Mouse (Mus musculus) hindbrain, embryonic 16.5 days (tissue): ENCODE measurements around the gene Galntl6. TPM values are rescaled to one million over a fixed set of nuclear protein-coding genes. Genes with fewer than 3 reads are reported as not detected.

Experiments used
- ATAC-seq: fragments of 200-750 bp; cut with Nextera tagmentation; 2 replicates; pipeline ENCODE4 v1.8.0; 2017; ENCODE audit warnings: moderate TSS enrichment, moderate library complexity
- H3K27ac ChIP-seq: fragments of 300-500 bp; sonication (generic); 2 replicates; pipeline ENCODE4 v1.5.1; 2014; ENCODE audit warnings: low read depth, mild to moderate bottlenecking, control low read depth, low read length, moderate library complexity
- H3K27me3 ChIP-seq: fragments of 300-500 bp; sonication (generic); replicated peaks from 2 replicates; pipeline ENCODE4 v1.6.1; 2014; ENCODE audit warnings: low read length; ENCODE audit not compliant: control insufficient read depth, insufficient read depth
- H3K36me3 ChIP-seq: fragments of 300-500 bp; sonication (generic); 2 replicates; pipeline ENCODE4 v1.6.1; 2014; ENCODE audit warnings: mild to moderate bottlenecking, low read length, moderate library complexity, mixed read lengths; ENCODE audit not compliant: control insufficient read depth, insufficient read depth
- H3K4me1 ChIP-seq: fragments of 300-500 bp; sonication (generic); 2 replicates; pipeline ENCODE4 v1.6.1; 2014; ENCODE audit warnings: low read depth, low read length; ENCODE audit not compliant: control insufficient read depth, insufficient read depth
- H3K4me2 ChIP-seq: fragments of 300-500 bp; sonication (generic); 2 replicates; pipeline ENCODE4 v1.6.1; 2014; ENCODE audit warnings: mild to moderate bottlenecking, low read length, control low read depth, moderate library complexity
- H3K4me3 ChIP-seq: fragments of 300-500 bp; sonication (generic); 2 replicates; pipeline ENCODE4 v1.5.1; 2014; ENCODE audit warnings: mild to moderate bottlenecking, low read length, control low read depth, moderate library complexity
- H3K9ac ChIP-seq: fragments of 300-500 bp; sonication (generic); 2 replicates; pipeline ENCODE4 v1.6.1; 2014; ENCODE audit warnings: low read depth, mild to moderate bottlenecking, control low read depth, low read length, moderate library complexity
- H3K9me3 ChIP-seq: fragments of 300-500 bp; sonication (generic); 2 replicates; pipeline ENCODE4 v1.6.1; 2014; ENCODE audit warnings: mild to moderate bottlenecking, low read length, moderate library complexity; ENCODE audit not compliant: control insufficient read depth
- WGBS: fragments of 180-500 bp; shearing (Covaris S2); extraction: QIAGEN DNeasy Blood & Tissue Kit; methylation state at CpG from one replicate; pipeline ENCODE4 v1.1.7; 2014; 5-methylcytosine and 5-hydroxymethylcytosine counted together
- polyA plus RNA-seq: library from polyadenylated mRNA; unstranded; fragments of >200 nt; fragmentation: Nextera tagmentation; extraction: Ambion mirVana; gene quantifications from 2 replicates; pipeline ENCODE4 v1.2.1, GENCODE M21; 2015

The Galntl6 gene
- polyA plus RNA-seq, 1 experiment from 2014 or later = 18.6 TPM

DNA sequence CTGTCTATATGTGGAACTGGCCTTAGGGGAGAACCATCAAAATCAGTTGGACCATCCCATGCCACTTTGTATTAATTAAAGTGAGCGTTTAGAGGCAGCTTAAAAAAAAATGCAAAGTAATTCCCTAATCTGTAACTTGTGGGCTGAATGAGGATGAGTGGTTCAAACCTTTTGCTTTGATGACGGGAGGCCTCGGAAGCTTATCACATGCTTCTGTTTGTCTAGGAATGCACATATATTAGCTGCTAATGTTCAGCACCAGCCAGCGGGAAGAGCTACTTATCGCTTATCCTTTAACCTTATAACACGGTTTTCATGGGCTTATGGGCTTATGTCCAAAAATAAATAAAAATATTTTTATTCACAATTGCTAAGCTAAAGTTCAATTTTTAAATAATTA, 16.5 kb downstream of the Galntl6 start:
- H3K27ac ChIP-seq = no peak overlapping the region
- WGBS = 69% methylated on average over 6 of the region's 6 CpGs
- no peaks in the 10 kb centered on the region for H3K27me3 ChIP-seq
- no peaks in the 10 kb centered on the region for H3K9me3 ChIP-seq
- H3K4me2 ChIP-seq = no peak overlapping the region
- H3K36me3 ChIP-seq = no peaks in the 10 kb centered on the region
- no peak overlapping the region for H3K4me3 ChIP-seq
- no peak for ATAC-seq
- H3K4me1 ChIP-seq = no peaks in the 10 kb centered on the region
- H3K9ac ChIP-seq = no peak overlapping the region

DNA sequence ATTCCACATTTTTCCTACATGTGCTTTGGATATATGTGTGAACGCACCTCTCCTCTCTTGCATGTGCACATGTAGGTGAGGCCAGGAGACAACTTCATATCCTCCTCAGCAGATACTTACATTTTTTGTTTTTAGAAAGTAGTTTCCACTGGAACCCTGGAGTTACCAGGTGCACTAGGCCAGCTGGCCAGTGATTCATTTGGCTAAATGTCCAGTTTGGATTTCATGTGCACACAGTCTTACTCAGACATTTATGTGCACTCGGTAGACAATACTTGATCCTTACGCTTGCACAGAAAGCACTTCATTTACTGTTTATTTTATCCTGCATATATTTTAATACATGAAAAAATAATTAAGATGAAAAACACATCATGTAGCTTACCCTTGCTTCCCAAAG, 21.8 kb downstream of the Galntl6 start:
- H3K4me1 ChIP-seq = no peaks in the 10 kb centered on the region
- H3K36me3 ChIP-seq = no peaks in the 10 kb centered on the region
- H3K27ac ChIP-seq = no peak overlapping the region
- H3K27me3 ChIP-seq = no peaks in the 10 kb centered on the region
- WGBS = 92% methylated on average over 3 of the region's 3 CpGs
- no peak overlapping the region for H3K4me2 ChIP-seq
- H3K4me3 ChIP-seq = no peak overlapping the region
- no peak for ATAC-seq
- no peaks in the 10 kb centered on the region for H3K9me3 ChIP-seq
- H3K9ac ChIP-seq = no peak overlapping the region

DNA sequence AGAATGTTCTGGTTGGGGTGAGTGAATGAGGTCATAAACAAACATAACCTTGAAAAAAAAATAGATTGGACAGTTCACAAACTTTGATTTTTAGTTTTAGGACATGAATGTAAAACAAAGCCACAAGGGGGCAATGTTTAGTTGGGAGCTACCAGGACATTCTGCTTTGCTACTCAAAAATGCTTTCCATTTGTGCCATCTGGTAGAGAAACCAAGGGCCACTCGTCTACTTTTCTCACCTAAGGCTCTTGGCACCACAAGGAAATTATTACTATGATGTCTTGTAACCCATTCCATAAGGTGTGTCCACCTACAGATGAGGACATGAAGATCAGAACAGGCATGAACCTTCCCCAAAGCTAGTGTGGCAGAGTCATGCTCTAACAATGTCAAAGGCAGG, 26.0 kb downstream of the Galntl6 start:
- ATAC-seq = no peak

DNA sequence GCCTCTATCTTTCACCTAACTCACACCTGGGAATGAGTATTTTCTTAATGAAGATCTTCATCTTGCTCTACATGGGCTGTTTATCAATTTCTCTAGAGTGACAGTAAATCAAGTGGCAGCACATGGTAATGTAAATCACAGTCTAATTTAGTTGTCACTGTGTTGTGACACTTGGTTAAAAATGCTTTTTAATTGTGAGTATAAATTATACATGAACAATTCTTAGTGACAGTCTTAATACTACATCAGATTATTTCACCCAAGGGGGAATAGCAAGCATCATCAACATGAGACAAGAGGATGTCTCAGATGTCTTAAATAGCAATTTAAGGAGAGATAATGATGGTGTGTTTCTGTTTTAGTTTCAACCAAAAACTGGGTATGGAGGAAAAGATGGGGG, 88.1 kb downstream of the Galntl6 start:
- Histone ChIP-seq H3K36me3 (no peaks in the 10 kb centered on the region), H3K9ac (no peak overlapping the region), H3K4me3 (no peak overlapping the region), H3K27ac (no peak overlapping the region), H3K4me2 (no peak overlapping the region), H3K27me3 (no peaks in the 10 kb centered on the region), H3K4me1 (no peaks in the 10 kb centered on the region), H3K9me3 (no peaks in the 10 kb centered on the region)
- no peak for ATAC-seq

More for the DNA sequence above, 26.0 kb downstream of the Galntl6 start:
- Histone ChIP-seq H3K4me3 (no peak overlapping the region), H3K4me1 (no peaks in the 10 kb centered on the region), H3K9me3 (no peaks in the 10 kb centered on the region), H3K4me2 (no peak overlapping the region), H3K9ac (no peak overlapping the region), H3K27me3 (no peaks in the 10 kb centered on the region), H3K27ac (no peak overlapping the region), H3K36me3 (no peaks in the 10 kb centered on the region)
- 13% methylated on average over 1 of the region's 1 CpGs for WGBS

DNA sequence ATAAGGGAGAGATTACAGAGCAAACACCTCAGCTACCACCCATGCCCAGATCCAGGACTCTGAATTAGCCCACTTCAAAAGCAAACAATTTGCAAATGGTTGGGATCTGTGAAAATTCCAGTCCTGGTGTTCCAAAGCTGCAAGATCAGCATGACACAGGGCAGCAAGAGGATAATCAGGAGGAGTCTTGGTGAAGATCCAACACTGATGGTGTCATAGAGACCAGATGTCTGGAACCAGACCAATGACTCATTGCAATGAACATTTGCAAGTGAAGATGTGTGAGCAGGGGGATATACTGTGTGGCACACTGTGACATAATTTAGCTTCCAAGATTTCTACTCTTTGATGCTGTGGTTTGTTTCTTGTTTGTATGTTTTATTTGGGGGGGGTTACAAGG, 107.2 kb downstream of the Galntl6 start:
- no peak overlapping the region for H3K4me3 ChIP-seq
- ATAC-seq = peak; percentile 85
- no peak overlapping the region for H3K4me2 ChIP-seq
- H3K9ac ChIP-seq = no peak overlapping the region
- no peaks in the 10 kb centered on the region for H3K36me3 ChIP-seq
- no peaks in the 10 kb centered on the region for H3K27me3 ChIP-seq
- no peak overlapping the region for H3K27ac ChIP-seq
- no peaks in the 10 kb centered on the region for H3K4me1 ChIP-seq
- no peaks in the 10 kb centered on the region for H3K9me3 ChIP-seq

DNA sequence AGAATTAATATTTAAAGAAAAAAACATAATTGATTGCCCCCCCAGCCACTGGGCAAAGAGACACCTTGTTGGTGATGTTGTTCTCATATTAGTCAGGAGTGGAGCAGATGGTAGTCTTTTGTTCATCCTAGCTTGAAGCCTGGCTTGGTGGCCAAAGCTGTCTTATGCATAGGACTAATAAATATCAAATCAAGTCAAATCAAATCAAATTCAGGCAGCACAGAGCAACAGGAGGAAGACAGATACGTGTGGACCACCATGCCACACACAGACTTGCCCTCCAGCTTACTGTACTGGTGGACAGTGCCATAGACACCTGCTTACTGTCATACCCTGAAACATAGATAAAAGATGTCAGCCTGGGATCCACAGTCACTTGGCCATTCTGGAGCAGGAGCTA, 110.6 kb downstream of the Galntl6 start:
- no peak for ATAC-seq
- Histone ChIP-seq H3K4me1 (no peaks in the 10 kb centered on the region), H3K36me3 (no peaks in the 10 kb centered on the region), H3K4me3 (no peak overlapping the region), H3K27ac (no peak overlapping the region), H3K9me3 (no peaks in the 10 kb centered on the region), H3K27me3 (no peaks in the 10 kb centered on the region), H3K9ac (no peak overlapping the region), H3K4me2 (no peak overlapping the region)
- 71% methylated on average over 1 of the region's 1 CpGs for WGBS

DNA sequence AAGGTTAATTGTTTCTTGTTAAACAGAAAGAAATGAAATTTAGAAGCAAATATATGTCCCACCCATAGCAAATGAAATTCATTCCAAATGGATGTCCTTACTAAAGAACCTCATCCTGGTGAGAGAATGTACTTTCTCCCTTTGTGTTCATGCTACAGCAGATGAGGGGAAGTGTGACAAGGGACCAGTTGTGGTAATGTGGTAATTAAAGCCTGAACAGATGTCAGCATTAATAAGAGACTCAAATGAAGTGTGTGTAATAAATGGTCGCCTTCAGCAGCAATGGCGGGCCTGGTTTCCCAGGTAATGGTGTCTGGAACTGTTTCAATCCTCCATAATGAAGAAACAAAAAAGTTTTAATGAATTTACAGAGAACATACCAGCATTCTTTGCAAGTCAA, 158.7 kb downstream of the Galntl6 start:
- Histone ChIP-seq H3K9me3 (no peaks in the 10 kb centered on the region; the same call in 1 of the 2 replicates), H3K4me1 (no peaks in the 10 kb centered on the region), H3K27me3 (no peaks in the 10 kb centered on the region), H3K4me2 (no peak overlapping the region), H3K4me3 (no peak overlapping the region), H3K36me3 (no peaks in the 10 kb centered on the region), H3K27ac (no peak overlapping the region), H3K9ac (no peak overlapping the region)
- 0 out of 2 replicates have a peak, but pooled peaks have one; percentile 48 for ATAC-seq
- 42% methylated on average over 2 of the region's 2 CpGs for WGBS

DNA sequence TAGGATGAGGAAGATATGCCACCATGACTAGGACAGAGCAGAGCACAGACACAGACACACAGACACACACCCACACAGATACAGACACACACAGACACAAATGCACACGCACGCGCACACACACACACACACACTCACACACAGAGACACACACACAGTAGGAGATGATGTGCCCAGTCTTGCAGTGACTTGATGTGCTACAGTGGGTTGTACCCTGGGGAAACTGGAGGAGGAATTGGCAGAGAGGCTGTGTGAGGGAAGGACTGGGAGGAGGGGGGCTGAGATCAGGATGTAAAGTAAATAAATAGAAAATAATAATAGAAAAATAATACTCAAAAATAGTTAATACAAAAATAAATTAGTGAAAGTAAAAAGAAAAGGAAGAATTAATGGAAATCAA, 174.5 kb downstream of the Galntl6 start:
- Histone ChIP-seq H3K9me3 (no peaks in the 10 kb centered on the region), H3K36me3 (no peaks in the 10 kb centered on the region), H3K27ac (no peak overlapping the region), H3K9ac (no peak overlapping the region), H3K4me1 (no peaks in the 10 kb centered on the region), H3K4me2 (no peak overlapping the region), H3K27me3 (no peaks in the 10 kb centered on the region), H3K4me3 (no peak overlapping the region)
- 97% methylated on average over 3 of the region's 3 CpGs for WGBS
- ATAC-seq = no peak

DNA sequence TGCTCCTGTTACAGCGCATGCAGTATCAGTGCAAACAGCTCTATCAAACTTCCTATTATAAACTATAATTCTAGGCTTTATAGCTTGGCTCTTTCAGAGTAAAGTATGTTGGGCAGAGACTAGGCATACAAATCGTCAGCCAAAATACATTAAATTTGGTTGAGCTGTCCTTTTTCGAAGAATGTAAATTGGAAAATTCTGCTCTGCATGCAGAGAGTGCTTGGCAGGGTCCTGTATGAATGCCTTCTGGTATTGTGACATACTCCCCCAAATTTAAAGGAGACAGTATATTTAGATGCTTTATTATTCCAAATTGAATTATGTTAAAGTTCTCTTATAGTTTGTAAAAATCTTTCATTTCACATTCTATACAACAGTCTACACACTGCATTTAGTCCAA, 220.7 kb downstream of the Galntl6 start:
- no peak overlapping the region for H3K4me2 ChIP-seq
- H3K4me3 ChIP-seq = no peak overlapping the region
- H3K27me3 ChIP-seq = no peaks in the 10 kb centered on the region
- H3K9me3 ChIP-seq = no peaks in the 10 kb centered on the region
- no peak for ATAC-seq
- H3K4me1 ChIP-seq = no peaks in the 10 kb centered on the region
- H3K27ac ChIP-seq = no peak overlapping the region
- no peak overlapping the region for H3K9ac ChIP-seq
- H3K36me3 ChIP-seq = no peaks in the 10 kb centered on the region
- WGBS = 87% methylated on average over 3 of the region's 3 CpGs

DNA sequence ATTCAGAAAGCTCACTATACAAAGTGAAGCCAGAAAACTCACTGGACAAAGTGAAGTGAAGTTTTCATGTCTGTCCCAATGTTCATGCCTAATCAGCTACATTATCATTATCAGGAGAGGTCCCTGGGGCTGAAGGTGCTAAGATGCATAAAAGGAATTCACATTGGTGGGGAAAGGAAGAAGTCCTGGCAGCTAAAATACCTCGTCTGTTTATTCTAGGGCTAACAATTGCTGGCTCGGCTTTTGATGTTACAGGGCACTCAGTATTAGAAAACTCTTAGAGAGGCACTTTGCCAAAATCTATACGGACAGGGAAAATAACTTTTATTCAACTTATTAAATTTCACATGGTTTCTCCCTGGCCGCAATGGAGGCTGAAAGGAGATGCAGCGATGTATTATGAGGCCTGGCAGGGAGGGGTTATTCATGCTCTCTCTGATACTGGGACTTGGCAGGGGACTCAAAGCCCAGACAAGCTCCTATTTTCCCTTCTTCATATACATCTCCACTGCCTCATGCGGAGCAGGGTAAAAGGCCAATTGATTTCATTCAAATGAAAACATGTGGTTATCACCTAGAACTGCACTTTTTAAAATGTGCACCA, 234.5 kb downstream of the Galntl6 start:
- Histone ChIP-seq H3K4me1 (peaks cover 3% of the 10 kb centered on the region; the same call in 1 of the 2 replicates), H3K36me3 (no peaks in the 10 kb centered on the region), H3K4me2 (peak overlapping the region; percentile 10; the same call in 1 of the 2 replicates), H3K27ac (no peak overlapping the region), H3K27me3 (no peaks in the 10 kb centered on the region), H3K4me3 (no peak overlapping the region), H3K9me3 (no peaks in the 10 kb centered on the region), H3K9ac (no peak overlapping the region)
- peak; percentile 69 for ATAC-seq
- WGBS = 13% methylated on average over 6 of the region's 6 CpGs
